Mouse (Mus musculus) left cerebral cortex, postnatal 36 days (tissue): ENCODE results near the gene Efna1. TPM values are rescaled to one million over a fixed set of nuclear protein-coding genes. Genes with fewer than 3 reads are reported as not detected.
A peak's percentile ranks its signal among the peaks of the same experiment; 100 is the strongest.

ENCODE experiments used
- DNase-seq, 2 experiments: peaks; one replicate each; pipeline ENCODE4 v3.0.0; 2021 to 2022; ENCODE audit warnings: low spot score in 2 of 2, mixed read lengths in 1 of 2
- intact Hi-C: fragments of 180-260 bp; cut with DNase I; formaldehyde crosslinking; loops from one replicate; pipeline ENCODE4 v1.15.1; 2025
- total RNA-seq, 2 experiments: library from RNA; stranded (reverse); gene quantifications; 2 replicates each; pipeline ENCODE4 v1.2.3; 2021

Efna1 gene
- total RNA-seq, 2 experiments from 2014 or later, result 4.2 to 7.4 TPM

- intact Hi-C loops, result loop anchor here (5.0 to 10.0 kb wide), 4 partner anchors 37 to 542 kb away; partner anchors contain the start of gene Ube2q1
- peak; percentile 76 to 77 for DNase-seq
Observed at GRCm38 (mm10) chr3:89315195-89315929, 34.4 kb upstream of the Efna1 start.

- intact Hi-C loops, result loop anchor here (5.0 to 10.0 kb wide), 4 partner anchors 38 to 543 kb away; partner anchors contain the start of gene Ube2q1
- DNase-seq, result no peak
Observed at GRCm38 (mm10) chr3:89314791-89315190, 33.8 kb upstream of the Efna1 start.

GRCm38 (mm10) chr3:89314340-89314739 lies 33.4 kb upstream of the Efna1 start:
- no peak for DNase-seq
- intact Hi-C loops, result loop anchor here (10.0 kb wide), 2 partner anchors 170 to 460 kb away; partner anchors contain the start of gene Ube2q1

GRCm38 (mm10) chr3:89308089-89308488 lies 27.1 kb upstream of the Efna1 start:
- intact Hi-C loops, result loop anchor here (2.0 kb wide), 1 partner anchor 57 kb away; no protein-coding TSS in a partner anchor
- DNase-seq, result no peak

- intact Hi-C loops, result no loop called here
- no peak for DNase-seq
Observed at GRCm38 (mm10) chr3:89305551-89306325, 24.8 kb upstream of the Efna1 start.

GRCm38 (mm10) chr3:89305105-89305504 lies 24.2 kb upstream of the Efna1 start:
- no peak for DNase-seq
- intact Hi-C loops, result no loop called here

GRCm38 (mm10) chr3:89304440-89304839 lies 23.5 kb upstream of the Efna1 start:
- no peak for DNase-seq
- intact Hi-C loops, result no loop called here

- DNase-seq, result no peak
- intact Hi-C loops, result no loop called here
Observed at GRCm38 (mm10) chr3:89300514-89300913, 19.6 kb upstream of the Efna1 start.

- DNase-seq, result no peak
- intact Hi-C loops, result no loop called here
Observed at GRCm38 (mm10) chr3:89300071-89300470, 19.1 kb upstream of the Efna1 start.

GRCm38 (mm10) chr3:89299499-89299898 lies 18.6 kb upstream of the Efna1 start:
- intact Hi-C loops, result no loop called here
- DNase-seq, result peak; percentile 33 to 39

- intact Hi-C loops, result no loop called here
- DNase-seq, result no peak
Observed at GRCm38 (mm10) chr3:89298908-89299307, 18.0 kb upstream of the Efna1 start.

GRCm38 (mm10) chr3:89296761-89297396 lies 15.9 kb upstream of the Efna1 start:
- peak in 1 of 2 experiments; percentile 8 for DNase-seq
- intact Hi-C loops, result no loop called here

- DNase-seq, result peak in 1 of 2 experiments; percentile 10
- intact Hi-C loops, result no loop called here
Observed at GRCm38 (mm10) chr3:89295685-89296230, 14.8 kb upstream of the Efna1 start.

- no peak for DNase-seq
- intact Hi-C loops, result no loop called here
Observed at GRCm38 (mm10) chr3:89294195-89294594, 13.3 kb upstream of the Efna1 start.

- DNase-seq, result no peak
Observed at GRCm38 (mm10) chr3:89293247-89293918, 12.4 kb upstream of the Efna1 start.

GRCm38 (mm10) chr3:89292303-89292702 lies 11.4 kb upstream of the Efna1 start:
- intact Hi-C loops, result no loop called here
- no peak for DNase-seq

More at GRCm38 (mm10) chr3:89293247-89293918, 12.4 kb upstream of the Efna1 start:
- intact Hi-C loops, result no loop called here

- DNase-seq, result no peak
- intact Hi-C loops, result no loop called here
Observed at GRCm38 (mm10) chr3:89291874-89292273, 10.9 kb upstream of the Efna1 start.

GRCm38 (mm10) chr3:89288503-89288928 lies 7.6 kb upstream of the Efna1 start:
- DNase-seq, result peak in 1 of 2 experiments; percentile 15
- intact Hi-C loops, result no loop called here

- no peak for DNase-seq
- intact Hi-C loops, result no loop called here
Observed at GRCm38 (mm10) chr3:89287286-89287685, 6.3 kb upstream of the Efna1 start.
